Mouse (Mus musculus): Measurements from ENCODE around the gene Fam72a. TPM values are rescaled to one million over a fixed set of nuclear protein-coding genes. Genes with fewer than 3 reads are reported as not detected.
"Not testable (repeated sequence)": the region's sequence is repeated elsewhere in the genome, so short reads cannot be mapped to it uniquely, and the experiment has no call there.

The Fam72a gene
- polyA plus RNA-seq, 1 experiment from 2014 or later = 1.1 TPM

DNA sequence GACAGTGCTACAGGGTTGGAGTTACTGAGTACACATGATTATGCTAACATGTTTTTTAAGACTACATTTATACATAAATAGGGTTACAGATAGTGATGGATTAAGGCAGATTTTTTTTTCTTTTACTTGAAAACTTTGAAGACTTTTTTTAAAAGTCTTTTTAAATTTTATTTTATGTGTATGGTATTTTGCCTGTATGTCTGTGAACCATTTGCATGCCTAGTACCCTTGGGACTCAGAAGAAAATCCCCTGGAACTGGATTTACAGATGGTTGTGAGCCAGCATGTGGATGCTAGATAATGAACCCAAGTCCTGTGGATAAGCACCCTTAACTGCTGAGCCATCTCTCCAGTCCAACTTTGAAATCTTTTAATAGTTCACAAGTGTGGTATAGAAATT lies 25.7 kb downstream of the Fam72a start:
- no peaks in the 10 kb centered on the region for H3K4me1 ChIP-seq (ENCODE audit: insufficient read depth, low read depth, low read length)
- H3K27ac ChIP-seq (ENCODE audit: low read length) = no peak overlapping the region
- H3K4me2 ChIP-seq (replicated peaks; ENCODE audit: low read depth, low read length) = no peak overlapping the region
- DNase-seq (ENCODE audit: low spot score) (no peak), ATAC-seq (no peak)
- no peaks in the 10 kb centered on the region for H3K27me3 ChIP-seq (replicated peaks; ENCODE audit: insufficient read depth, low read length)
- no peaks in the 10 kb centered on the region for H3K36me3 ChIP-seq (ENCODE audit: insufficient read depth, low read length)
- no peak overlapping the region for H3K4me3 ChIP-seq (ENCODE audit: low read depth, low read length)
- TF ChIP-seq EP300 (IDR thresholded peaks at IDR 0.05) = no peak
- no peak for TF ChIP-seq CTCF (IDR thresholded peaks at IDR 0.05)
- no peaks in the 10 kb centered on the region for H3K9me3 ChIP-seq (ENCODE audit: low read length)
- no peak overlapping the region for H3K9ac ChIP-seq (replicated peaks; ENCODE audit: low read depth)

- H3K27ac ChIP-seq (ENCODE audit: low read length) = no peak overlapping the region
- H3K4me1 ChIP-seq (ENCODE audit: insufficient read depth, low read depth, low read length) = no peaks in the 10 kb centered on the region
- ATAC-seq (peak; percentile 94), DNase-seq (ENCODE audit: low spot score) (peak; percentile 94)
- no peaks in the 10 kb centered on the region for H3K27me3 ChIP-seq (replicated peaks; ENCODE audit: insufficient read depth, low read length)
- H3K9ac ChIP-seq (replicated peaks; ENCODE audit: low read depth) = no peak overlapping the region
- H3K4me3 ChIP-seq (ENCODE audit: low read depth, low read length) = no peak overlapping the region
- peak; percentile 97 for TF ChIP-seq CTCF (IDR thresholded peaks at IDR 0.05)
- TF ChIP-seq EP300 (IDR thresholded peaks at IDR 0.05) = no peak
- H3K36me3 ChIP-seq (ENCODE audit: insufficient read depth, low read length) = no peaks in the 10 kb centered on the region
- no peak overlapping the region for H3K4me2 ChIP-seq (replicated peaks; ENCODE audit: low read depth, low read length)
- H3K9me3 ChIP-seq (ENCODE audit: low read length) = no peaks in the 10 kb centered on the region
- WGBS = 3% methylated on average over 13 of the region's 13 CpGs
These were observed 27.5 kb downstream of the Fam72a start for GRCm38 (mm10) chr1:131555042-131555812.

- Histone ChIP-seq H3K9ac (replicated peaks; ENCODE audit: low read depth) (no peak overlapping the region), H3K36me3 (ENCODE audit: insufficient read depth, low read length) (no peaks in the 10 kb centered on the region), H3K27ac (ENCODE audit: low read length) (no peak overlapping the region), H3K9me3 (ENCODE audit: low read length) (no peaks in the 10 kb centered on the region), H3K4me3 (ENCODE audit: low read depth, low read length) (no peak overlapping the region), H3K4me2 (replicated peaks; ENCODE audit: low read depth, low read length) (no peak overlapping the region), H3K4me1 (ENCODE audit: insufficient read depth, low read depth, low read length) (no peaks in the 10 kb centered on the region), H3K27me3 (replicated peaks; ENCODE audit: insufficient read depth, low read length) (no peaks in the 10 kb centered on the region)
- ATAC-seq (no peak), DNase-seq (ENCODE audit: low spot score) (no peak)
- TF ChIP-seq EP300 (IDR thresholded peaks at IDR 0.05) (no peak), CTCF (IDR thresholded peaks at IDR 0.05) (no peak)
These were observed 32.8 kb downstream of the Fam72a start for GRCm38 (mm10) chr1:131560500-131560899.

GRCm38 (mm10) chr1:131562081-131562480 lies 34.4 kb downstream of the Fam72a start:
- Histone ChIP-seq H3K27me3 (replicated peaks; ENCODE audit: insufficient read depth, low read length) (no peaks in the 10 kb centered on the region), H3K4me2 (replicated peaks; ENCODE audit: low read depth, low read length) (no peak overlapping the region), H3K4me3 (ENCODE audit: low read depth, low read length) (no peak overlapping the region), H3K4me1 (ENCODE audit: insufficient read depth, low read depth, low read length) (no peaks in the 10 kb centered on the region), H3K27ac (ENCODE audit: low read length) (no peak overlapping the region), H3K36me3 (ENCODE audit: insufficient read depth, low read length) (no peaks in the 10 kb centered on the region), H3K9ac (replicated peaks; ENCODE audit: low read depth) (no peak overlapping the region), H3K9me3 (ENCODE audit: low read length) (no peaks in the 10 kb centered on the region)
- DNase-seq (ENCODE audit: low spot score) = no peak
- TF ChIP-seq CTCF (IDR thresholded peaks at IDR 0.05) (no peak), EP300 (IDR thresholded peaks at IDR 0.05) (no peak)
- 85% methylated on average over 2 of the region's 2 CpGs for WGBS
- ATAC-seq = no peak

DNA sequence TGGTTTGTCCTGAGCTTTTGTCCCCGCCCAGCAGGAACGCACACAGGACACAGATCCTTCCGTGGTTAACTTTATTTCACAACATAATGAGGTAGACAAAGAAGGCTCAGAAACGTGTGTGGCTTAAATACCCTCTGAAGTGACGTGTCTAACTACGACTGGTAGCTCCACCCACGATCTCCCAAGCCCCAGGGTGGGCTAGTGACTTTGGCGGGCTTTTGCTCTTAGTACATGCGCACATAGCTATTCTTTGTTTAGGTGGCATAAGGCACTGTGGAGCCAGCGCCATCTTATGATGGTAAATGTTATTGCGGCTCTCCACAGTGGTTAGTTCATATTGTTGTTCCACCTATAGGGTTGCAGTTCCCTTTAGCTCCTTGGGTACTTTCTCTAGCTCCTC lies 38.4 kb downstream of the Fam72a start:
- ATAC-seq; H3K36me3 ChIP-seq (ENCODE audit: insufficient read depth, low read length): not testable (repeated sequence)

DNA sequence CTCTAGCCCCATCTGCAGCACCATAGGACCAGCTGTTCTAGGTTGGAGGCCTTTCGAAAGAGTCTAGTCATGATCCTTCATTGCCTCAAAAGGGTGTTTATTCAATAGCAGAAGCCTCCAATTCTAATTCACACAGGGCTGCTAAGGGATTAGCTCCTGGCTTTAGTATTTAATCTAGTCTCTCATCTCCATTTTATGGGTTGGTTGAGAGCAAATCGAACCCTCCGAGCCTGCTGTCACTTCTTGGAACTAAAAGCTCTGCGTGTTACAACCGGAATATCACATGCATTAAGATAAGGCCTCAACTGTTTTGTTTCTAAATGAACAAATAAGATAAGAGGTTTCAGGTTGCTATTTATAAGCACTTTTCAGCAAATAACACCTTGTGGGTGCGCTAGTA lies 42.0 kb downstream of the Fam72a start:
- no peak for ATAC-seq
- DNase-seq (ENCODE audit: low spot score) = no peak
- H3K4me2 ChIP-seq (replicated peaks; ENCODE audit: low read depth, low read length) = no peak overlapping the region

More for the DNA sequence above, 38.4 kb downstream of the Fam72a start:
- H3K27ac ChIP-seq (ENCODE audit: low read length); H3K27me3 ChIP-seq (replicated peaks; ENCODE audit: insufficient read depth, low read length); H3K9ac ChIP-seq (replicated peaks; ENCODE audit: low read depth); H3K4me1 ChIP-seq (ENCODE audit: insufficient read depth, low read depth, low read length); H3K4me3 ChIP-seq (ENCODE audit: low read depth, low read length); H3K4me2 ChIP-seq (replicated peaks; ENCODE audit: low read depth, low read length); H3K9me3 ChIP-seq (ENCODE audit: low read length); DNase-seq (ENCODE audit: low spot score): not testable (repeated sequence)
- WGBS = 41% methylated on average over 11 of the region's 11 CpGs
- peak; percentile 44 for TF ChIP-seq CTCF (IDR thresholded peaks at IDR 0.05)

More for the DNA sequence above, 42.0 kb downstream of the Fam72a start:
- Histone ChIP-seq H3K36me3 (ENCODE audit: insufficient read depth, low read length) (no peaks in the 10 kb centered on the region), H3K27me3 (replicated peaks; ENCODE audit: insufficient read depth, low read length) (no peaks in the 10 kb centered on the region), H3K27ac (ENCODE audit: low read length) (no peak overlapping the region), H3K4me3 (ENCODE audit: low read depth, low read length) (no peak overlapping the region), H3K9me3 (ENCODE audit: low read length) (no peaks in the 10 kb centered on the region), H3K9ac (replicated peaks; ENCODE audit: low read depth) (no peak overlapping the region), H3K4me1 (ENCODE audit: insufficient read depth, low read depth, low read length) (no peaks in the 10 kb centered on the region)
- no peak for TF ChIP-seq EP300 (IDR thresholded peaks at IDR 0.05)
- TF ChIP-seq CTCF (IDR thresholded peaks at IDR 0.05) = no peak
- WGBS = 81% methylated on average over 6 of the region's 6 CpGs

All from lung, postnatal 0 days (tissue).